Mouse (Mus musculus): Measurements from ENCODE around the gene Emp1. TPM values are rescaled to one million over a fixed set of nuclear protein-coding genes. Genes with fewer than 3 reads are reported as not detected.

The Emp1 gene
- total and polyA plus RNA-seq, 3 experiments: 0.22 TPM; not detected in 2

DNA sequence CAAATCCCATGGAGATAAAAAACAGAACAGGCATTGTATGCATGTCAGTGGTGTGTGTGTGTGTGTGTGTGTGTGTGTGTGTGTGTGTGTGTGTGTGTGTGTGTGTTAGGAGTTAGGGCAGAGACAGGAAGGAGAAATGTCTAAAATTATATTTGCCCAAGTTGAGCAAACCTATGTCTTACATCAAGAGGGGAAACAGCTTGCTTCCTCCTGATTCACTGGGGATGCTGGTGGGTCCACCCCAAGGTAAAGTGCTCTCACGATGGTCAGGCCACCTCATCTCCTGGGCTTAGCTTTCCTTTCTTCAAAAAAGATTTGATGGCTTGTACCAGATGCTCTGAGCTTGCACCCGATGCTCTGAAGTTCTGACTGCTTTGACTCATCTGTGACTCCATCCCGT, 38.2 kb upstream of the Emp1 start:
- peaks cover 30% of the 10 kb centered on the region for H3K9me3 ChIP-seq (replicated peaks)
- DNase-seq (ENCODE audit: low spot score) (no peak), ATAC-seq (ENCODE audit: extremely low read depth, insufficient number of reproducible peaks, low FRiP score, poor library complexity, severe bottlenecking) (no peak)
- H3K27me3 ChIP-seq (ENCODE audit: insufficient read depth, low read length): peaks cover 4% of the 10 kb centered on the region; the same call in 1 of the 2 replicates
- H3K4me1 ChIP-seq (ENCODE audit: insufficient read depth, low read depth, low read length): no peaks in the 10 kb centered on the region
- no peak overlapping the region for H3K4me3 ChIP-seq (ENCODE audit: low read depth, low read length)
- TF ChIP-seq GATA2 (IDR thresholded peaks at IDR 0.05; ENCODE audit: borderline replicate concordance, low read depth, low read length) (no peak), GATA1 (IDR thresholded peaks at IDR 0.05; ENCODE audit: borderline replicate concordance, low read length) (no peak), CTCF (IDR thresholded peaks at IDR 0.05; ENCODE audit: low read depth, low read length) (no peak), POLR2AphosphoS5 (IDR thresholded peaks at IDR 0.05; ENCODE audit: insufficient replicate concordance, low read depth, low read length) (no peak), TAL1 (conservative IDR thresholded peaks at IDR 0.05; ENCODE audit: low read depth, low read length) (no peak)
- H3K36me3 ChIP-seq (replicated peaks): no peaks in the 10 kb centered on the region

DNA sequence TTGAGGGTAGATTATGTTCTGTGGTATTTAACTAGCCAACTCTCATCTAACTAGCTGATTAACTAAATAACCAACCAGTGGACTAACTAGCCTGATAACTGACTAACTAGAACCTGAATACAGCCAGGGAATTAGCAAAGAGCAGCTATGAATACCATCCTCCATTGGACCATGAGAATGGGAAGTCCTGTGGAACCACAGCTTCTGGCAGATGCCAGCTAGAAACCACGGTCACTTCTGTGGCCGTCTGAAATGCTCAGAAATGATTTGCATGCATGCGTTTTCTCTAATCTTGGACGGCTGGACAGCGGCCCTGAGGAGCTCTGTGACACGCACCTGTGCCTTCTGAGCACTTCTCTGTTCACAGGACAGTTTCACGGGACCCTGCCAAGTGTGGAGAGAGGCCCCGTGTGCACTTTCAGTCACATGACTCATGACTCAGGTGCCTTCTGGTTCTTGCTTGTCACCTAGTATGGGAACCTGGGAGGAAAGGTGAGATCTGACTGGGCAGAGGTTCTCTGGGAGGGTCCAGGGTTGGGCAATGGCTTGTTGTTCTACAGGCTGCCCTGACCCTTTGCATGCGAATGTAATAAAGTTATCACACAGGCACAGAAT, 37.6 kb upstream of the Emp1 start:
- DNase-seq (ENCODE audit: low spot score): no peak
- no peak for ATAC-seq (ENCODE audit: extremely low read depth, insufficient number of reproducible peaks, low FRiP score, poor library complexity, severe bottlenecking)
- TF ChIP-seq CTCF (IDR thresholded peaks at IDR 0.05; ENCODE audit: low read depth, low read length): no peak
- TF ChIP-seq GATA1 (IDR thresholded peaks at IDR 0.05; ENCODE audit: borderline replicate concordance, low read length): no peak
- TF ChIP-seq GATA2 (IDR thresholded peaks at IDR 0.05; ENCODE audit: borderline replicate concordance, low read depth, low read length): no peak
- no peak for TF ChIP-seq POLR2AphosphoS5 (IDR thresholded peaks at IDR 0.05; ENCODE audit: insufficient replicate concordance, low read depth, low read length)
- TF ChIP-seq TAL1 (conservative IDR thresholded peaks at IDR 0.05; ENCODE audit: low read depth, low read length): no peak

GRCm38 (mm10) chr6:135326847-135327246, 35.5 kb upstream of the Emp1 start:
- H3K36me3 ChIP-seq (replicated peaks): no peaks in the 10 kb centered on the region
- H3K4me1 ChIP-seq (ENCODE audit: insufficient read depth, low read depth, low read length): no peaks in the 10 kb centered on the region
- H3K4me3 ChIP-seq (ENCODE audit: low read depth, low read length): no peak overlapping the region
- TF ChIP-seq CTCF (IDR thresholded peaks at IDR 0.05; ENCODE audit: low read depth, low read length): no peak
- no peak for TF ChIP-seq GATA1 (IDR thresholded peaks at IDR 0.05; ENCODE audit: borderline replicate concordance, low read length)
- TF ChIP-seq POLR2AphosphoS5 (IDR thresholded peaks at IDR 0.05; ENCODE audit: insufficient replicate concordance, low read depth, low read length): no peak
- TF ChIP-seq TAL1 (conservative IDR thresholded peaks at IDR 0.05; ENCODE audit: low read depth, low read length): no peak
- no peak for TF ChIP-seq GATA2 (IDR thresholded peaks at IDR 0.05; ENCODE audit: borderline replicate concordance, low read depth, low read length)
- H3K27me3 ChIP-seq (ENCODE audit: insufficient read depth, low read length): peaks cover under 1% of the 10 kb centered on the region; the same call in 1 of the 2 replicates
- peaks cover 26% of the 10 kb centered on the region for H3K9me3 ChIP-seq (replicated peaks)
- ATAC-seq (ENCODE audit: extremely low read depth, insufficient number of reproducible peaks, low FRiP score, poor library complexity, severe bottlenecking) (no peak), DNase-seq (ENCODE audit: low spot score) (no peak)

More for the DNA sequence above, 37.6 kb upstream of the Emp1 start:
- Histone ChIP-seq H3K36me3 (replicated peaks) (no peaks in the 10 kb centered on the region), H3K27me3 (ENCODE audit: insufficient read depth, low read length) (peaks cover 4% of the 10 kb centered on the region; the same call in 1 of the 2 replicates), H3K4me1 (ENCODE audit: insufficient read depth, low read depth, low read length) (no peaks in the 10 kb centered on the region), H3K4me3 (ENCODE audit: low read depth, low read length) (no peak overlapping the region), H3K9me3 (replicated peaks) (peaks cover 30% of the 10 kb centered on the region)

- no peak for TF ChIP-seq TAL1 (conservative IDR thresholded peaks at IDR 0.05; ENCODE audit: low read depth, low read length)
- TF ChIP-seq GATA1 (IDR thresholded peaks at IDR 0.05; ENCODE audit: borderline replicate concordance, low read length): no peak
- no peak for TF ChIP-seq CTCF (IDR thresholded peaks at IDR 0.05; ENCODE audit: low read depth, low read length)
- TF ChIP-seq GATA2 (IDR thresholded peaks at IDR 0.05; ENCODE audit: borderline replicate concordance, low read depth, low read length): no peak
- TF ChIP-seq POLR2AphosphoS5 (IDR thresholded peaks at IDR 0.05; ENCODE audit: insufficient replicate concordance, low read depth, low read length): no peak
- Histone ChIP-seq H3K27me3 (ENCODE audit: insufficient read depth, low read length) (no peaks in the 10 kb centered on the region), H3K4me3 (ENCODE audit: low read depth, low read length) (no peak overlapping the region), H3K9me3 (replicated peaks) (peaks cover 11% of the 10 kb centered on the region), H3K4me1 (ENCODE audit: insufficient read depth, low read depth, low read length) (no peaks in the 10 kb centered on the region), H3K36me3 (replicated peaks) (no peaks in the 10 kb centered on the region)
- ATAC-seq (ENCODE audit: extremely low read depth, insufficient number of reproducible peaks, low FRiP score, poor library complexity, severe bottlenecking): no peak
- DNase-seq (ENCODE audit: low spot score): no peak
Measured at GRCm38 (mm10) chr6:135331916-135332315, 30.4 kb upstream of the Emp1 start.

DNA sequence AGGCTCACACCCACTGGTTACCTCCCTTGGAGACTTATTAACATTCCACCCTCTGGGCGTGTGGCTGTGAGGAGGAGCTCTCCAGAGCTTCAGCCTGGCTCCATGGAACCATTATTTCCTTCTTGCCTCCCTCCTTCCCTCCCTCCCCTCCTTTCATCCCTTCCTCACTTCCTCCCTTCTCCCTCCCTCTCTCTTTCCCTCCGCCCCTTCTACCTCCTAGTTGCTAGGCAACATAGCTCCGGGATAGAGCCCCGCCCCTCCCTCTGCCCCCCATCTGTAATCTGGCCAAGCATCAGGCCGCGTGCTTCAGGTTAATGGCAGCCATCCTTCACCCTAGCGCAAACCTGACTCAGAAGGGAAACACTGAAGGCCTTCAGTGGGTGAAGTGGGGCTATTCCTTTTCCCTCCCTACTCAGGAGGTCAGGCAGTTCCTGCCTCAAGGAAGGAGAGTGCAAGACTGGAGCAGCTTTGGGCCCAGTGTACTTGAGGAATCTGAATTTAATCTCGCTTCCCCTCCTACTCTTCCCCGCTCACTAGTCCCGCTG, 29.5 kb upstream of the Emp1 start:
- Histone ChIP-seq H3K9me3 (replicated peaks) (peaks cover 9% of the 10 kb centered on the region), H3K4me3 (ENCODE audit: low read depth, low read length) (no peak overlapping the region), H3K27me3 (ENCODE audit: insufficient read depth, low read length) (no peaks in the 10 kb centered on the region), H3K36me3 (replicated peaks) (no peaks in the 10 kb centered on the region), H3K4me1 (ENCODE audit: insufficient read depth, low read depth, low read length) (no peaks in the 10 kb centered on the region)
- DNase-seq (ENCODE audit: low spot score) (no peak), ATAC-seq (ENCODE audit: extremely low read depth, insufficient number of reproducible peaks, low FRiP score, poor library complexity, severe bottlenecking) (no peak)
- TF ChIP-seq GATA2 (IDR thresholded peaks at IDR 0.05; ENCODE audit: borderline replicate concordance, low read depth, low read length) (no peak), TAL1 (conservative IDR thresholded peaks at IDR 0.05; ENCODE audit: low read depth, low read length) (no peak), CTCF (IDR thresholded peaks at IDR 0.05; ENCODE audit: low read depth, low read length) (no peak), GATA1 (IDR thresholded peaks at IDR 0.05; ENCODE audit: borderline replicate concordance, low read length) (no peak), POLR2AphosphoS5 (IDR thresholded peaks at IDR 0.05; ENCODE audit: insufficient replicate concordance, low read depth, low read length) (no peak)

GRCm38 (mm10) chr6:135333994-135334651, 28.2 kb upstream of the Emp1 start:
- ATAC-seq (ENCODE audit: extremely low read depth, insufficient number of reproducible peaks, low FRiP score, poor library complexity, severe bottlenecking): no peak
- H3K9me3 ChIP-seq (replicated peaks): peaks cover 12% of the 10 kb centered on the region
- H3K27me3 ChIP-seq (ENCODE audit: insufficient read depth, low read length): no peaks in the 10 kb centered on the region
- no peak for DNase-seq (ENCODE audit: low spot score)
- H3K4me3 ChIP-seq (ENCODE audit: low read depth, low read length): no peak overlapping the region
- H3K4me1 ChIP-seq (ENCODE audit: insufficient read depth, low read depth, low read length): no peaks in the 10 kb centered on the region
- TF ChIP-seq GATA1 (IDR thresholded peaks at IDR 0.05; ENCODE audit: borderline replicate concordance, low read length) (no peak), GATA2 (IDR thresholded peaks at IDR 0.05; ENCODE audit: borderline replicate concordance, low read depth, low read length) (no peak), TAL1 (conservative IDR thresholded peaks at IDR 0.05; ENCODE audit: low read depth, low read length) (no peak), CTCF (IDR thresholded peaks at IDR 0.05; ENCODE audit: low read depth, low read length) (no peak), POLR2AphosphoS5 (IDR thresholded peaks at IDR 0.05; ENCODE audit: insufficient replicate concordance, low read depth, low read length) (no peak)
- no peaks in the 10 kb centered on the region for H3K36me3 ChIP-seq (replicated peaks)
